In genomic region chr1:74397268-74397918, GRCm38 (mm10) we compare ENCODE assay signal across 8 mouse cellular contexts. TPM values are rescaled to one million over a fixed set of nuclear protein-coding genes. Genes with fewer than 3 reads are reported as not detected.
A peak's percentile ranks its signal among the peaks of the same experiment; 100 is the strongest.
DNase-seq lines count a peak whose midpoint lies in the region; ATAC-seq and TF ChIP-seq lines count a peak whose summit lies in the region.

No protein-coding gene starts in this region.

- H3K4me1 ChIP-seq in ES-E14 (ENCODE audit: control insufficient read depth in 2 of 2, insufficient read depth in 2 of 2, low read length in 2 of 2, poor library complexity in 1 of 2), result peaks cover 0 to 17% of the 10 kb centered on the region in 2 experiments; a peak in 1 of 4 replicates
- peaks cover 15% of the 10 kb centered on the region for H3K4me1 ChIP-seq in forebrain, embryonic 16.5 days (replicated peaks; ENCODE audit: control insufficient read depth, insufficient read depth, low read length)
- H3K4me1 ChIP-seq in lung, embryonic 15.5 days, result peaks cover 25% of the 10 kb centered on the region

- peak overlapping the region; percentile 71 for H3K9ac ChIP-seq in ES-E14 (ENCODE audit: insufficient read depth, low read depth, low read length, poor library complexity, severe bottlenecking)
- H3K9ac ChIP-seq in forebrain, embryonic 16.5 days (replicated peaks; ENCODE audit: low read depth, low read length), result peak overlapping the region; percentile 66
- H3K9ac ChIP-seq in lung, embryonic 15.5 days, result peak overlapping the region; percentile 52

- peak; percentile 86 for ATAC-seq in forebrain, embryonic 16.5 days
- ATAC-seq in lung, embryonic 15.5 days (ENCODE audit: borderline replicate concordance, extremely low read depth, low FRiP score, low TSS enrichment), result peak; percentile 94

- H3K36me3 ChIP-seq in ES-E14 (ENCODE audit: control insufficient read depth, insufficient read depth, low read length, poor library complexity, severe bottlenecking), result peaks cover 14% of the 10 kb centered on the region; the same call in 1 of the 2 replicates
- H3K36me3 ChIP-seq in forebrain, embryonic 16.5 days (ENCODE audit: control insufficient read depth, insufficient read depth), result no peaks in the 10 kb centered on the region
- peaks cover 21% of the 10 kb centered on the region for H3K36me3 ChIP-seq in lung, embryonic 15.5 days

- in situ Hi-C loops in ES-E14 (cut with MboI; ENCODE audit: low sequenced_read_pairs in 2 of 2, unreplicated experiment in 2 of 2), result no loop called here

- peak overlapping the region; percentile 86 for H3K4me2 ChIP-seq in forebrain, embryonic 16.5 days (ENCODE audit: low read length)
- H3K4me2 ChIP-seq in lung, embryonic 15.5 days, result peak overlapping the region; percentile 93

- H3K27me3 ChIP-seq in forebrain, embryonic 16.5 days (replicated peaks; ENCODE audit: control insufficient read depth, insufficient read depth, low read length), result no peaks in the 10 kb centered on the region
- H3K27me3 ChIP-seq in lung, embryonic 15.5 days, result no peaks in the 10 kb centered on the region

- H3K9me3 ChIP-seq in ES-E14 (ENCODE audit: control insufficient read depth, insufficient read depth, low read depth, low read length), result no peaks in the 10 kb centered on the region
- no peaks in the 10 kb centered on the region for H3K9me3 ChIP-seq in forebrain, embryonic 16.5 days (ENCODE audit: control insufficient read depth, low read length)
- H3K9me3 ChIP-seq in lung, embryonic 15.5 days, result no peaks in the 10 kb centered on the region

- 0% methylated on average over 41 of the region's 41 CpGs for WGBS in forebrain, embryonic 16.5 days
- WGBS in lung, embryonic 15.5 days, result under 1% methylated on average over 41 of the region's 41 CpGs

- DNase-seq in ES-E14 (ENCODE audit: low read depth, low spot score), result peak; percentile 86
- peak; percentile 95 to 96 for DNase-seq in cerebellum, adult 18-20 months
- peak; percentile 99 for DNase-seq in heart, postnatal 4 days
- DNase-seq in layer of hippocampus, adult 8-10 months (ENCODE audit: low spot score in 2 of 2), result peak; percentile 90 to 91
- DNase-seq in ovary, adult 18-20 months (ENCODE audit: low spot score), result peak; percentile 99
- DNase-seq in thymus, postnatal 0 days (ENCODE audit: low spot score), result peak; percentile 84

- peak overlapping the region; percentile 45 to 61 for H3K4me3 ChIP-seq in ES-E14 (ENCODE audit: insufficient read depth in 1 of 2, low read depth in 1 of 2, low read length in 2 of 2, poor library complexity in 1 of 2, severe bottlenecking in 1 of 2)
- H3K4me3 ChIP-seq in forebrain, embryonic 16.5 days (replicated peaks; ENCODE audit: low read length), result peak overlapping the region; percentile 57
- peak overlapping the region; percentile 46 for H3K4me3 ChIP-seq in lung, embryonic 15.5 days

- H3K27ac ChIP-seq in ES-E14 (ENCODE audit: insufficient read depth, low read depth, low read length, poor library complexity, severe bottlenecking), result peak overlapping the region; percentile 79
- peak overlapping the region; percentile 5; the same call in 1 of the 2 replicates for H3K27ac ChIP-seq in forebrain, embryonic 16.5 days (ENCODE audit: low read length)
- H3K27ac ChIP-seq in lung, embryonic 15.5 days, result peak overlapping the region; percentile 93

TF ChIP-seq in ES-E14, 5 proteins besides CTCF, POLR2A, EP300 and RAD21:
- TF ChIP-seq ZC3H11A (IDR thresholded peaks at IDR 0.05; ENCODE audit: borderline replicate concordance, low read depth, low read length) (no peak), MAFK (IDR thresholded peaks at IDR 0.05; ENCODE audit: insufficient read depth, low read depth, low read length) (no peak), CHD2 (IDR thresholded peaks at IDR 0.05; ENCODE audit: low read depth, low read length) (no peak), HCFC1 (IDR thresholded peaks at IDR 0.05; ENCODE audit: borderline replicate concordance, insufficient read depth, low read length) (0 out of 2 replicates have a peak, but pooled peaks have one; percentile 50), ZNF384 (IDR thresholded peaks at IDR 0.05; ENCODE audit: low read depth, low read length) (no peak)

RNA-seq across cellular contexts. Expression of gene Ctdsp1, which starts 6.1 kb away (rescaled TPM):
- 17.3 and 17.9 TPM in 2 replicates for total RNA-seq in ES-E14 (2012; rRNA removed)
- polyA plus RNA-seq in forebrain, embryonic 16.5 days (2015; fragmentation: Nextera tagmentation; extraction: Ambion mirVana), result 18.6 and 20.0 TPM in 2 replicates
- total RNA-seq in heart, postnatal 4 days (2021), result 100 to 1,000 TPM; 121 to 126 TPM
- total RNA-seq in layer of hippocampus, adult 8-10 months (2022), result 10 to 100 TPM; 27.6 to 33.4 (median 31.6) TPM
- 93.0 and 96.0 TPM in 2 replicates for polyA plus RNA-seq in lung, embryonic 15.5 days (2015; fragmentation: Nextera tagmentation; extraction: Ambion mirVana)
- polyA plus RNA-seq in thymus, postnatal 0 days (2015; fragmentation: Nextera tagmentation; extraction: Ambion mirVana), result 55.5 and 56.1 TPM in 2 replicates

RNA-seq across cellular contexts. Expression of gene Vil1, which starts 11.8 kb away (rescaled TPM):
- total RNA-seq in ES-E14 (2012; rRNA removed), result 1.2 and 1.4 TPM in 2 replicates
- 0.27 and 0.42 TPM in 2 replicates for polyA plus RNA-seq in forebrain, embryonic 16.5 days (2015; fragmentation: Nextera tagmentation; extraction: Ambion mirVana)
- total RNA-seq in heart, postnatal 4 days (2021), result 1 to 10 TPM; 1.4 to 2.1 TPM
- under 1 TPM; 0.71 to 0.92 (median 0.82) TPM for total RNA-seq in layer of hippocampus, adult 8-10 months (2022)
- polyA plus RNA-seq in lung, embryonic 15.5 days (2015; fragmentation: Nextera tagmentation; extraction: Ambion mirVana), result 0.34 and 0.40 TPM in 2 replicates
- 0.29 and 0.30 TPM in 2 replicates for polyA plus RNA-seq in thymus, postnatal 0 days (2015; fragmentation: Nextera tagmentation; extraction: Ambion mirVana)

RNA-seq across cellular contexts. Expression of gene Slc11a1, which starts 22.4 kb away (rescaled TPM):
- 19.9 and 44.4 TPM in 2 replicates for total RNA-seq in ES-E14 (2012; rRNA removed)
- polyA plus RNA-seq in forebrain, embryonic 16.5 days (2015; fragmentation: Nextera tagmentation; extraction: Ambion mirVana), result 1.2 and 1.5 TPM in 2 replicates
- 1 to 10 TPM; 1.7 to 3.4 TPM for total RNA-seq in heart, postnatal 4 days (2021)
- 10 to 100 TPM in 2 of 4 experiments, 1 to 10 TPM in 2; 5.5 to 68.6 (median 30.6) TPM for total RNA-seq in layer of hippocampus, adult 8-10 months (2022)
- polyA plus RNA-seq in lung, embryonic 15.5 days (2015; fragmentation: Nextera tagmentation; extraction: Ambion mirVana), result 4.5 and 4.6 TPM in 2 replicates
- polyA plus RNA-seq in thymus, postnatal 0 days (2015; fragmentation: Nextera tagmentation; extraction: Ambion mirVana), result 5.6 and 6.1 TPM in 2 replicates

RNA-seq across cellular contexts. Expression of gene Catip, which starts 35.5 kb away (rescaled TPM):
- 7.3 and 9.1 TPM in 2 replicates for total RNA-seq in ES-E14 (2012; rRNA removed)
- 1.0 and 1.2 TPM in 2 replicates for polyA plus RNA-seq in forebrain, embryonic 16.5 days (2015; fragmentation: Nextera tagmentation; extraction: Ambion mirVana)
- total RNA-seq in heart, postnatal 4 days (2021), result under 1 TPM; 0.32 to 0.33 TPM
- 1 to 10 TPM; 1.7 to 3.3 (median 2.2) TPM for total RNA-seq in layer of hippocampus, adult 8-10 months (2022)
- polyA plus RNA-seq in lung, embryonic 15.5 days (2015; fragmentation: Nextera tagmentation; extraction: Ambion mirVana), result 1.1 TPM in 2 replicates
- polyA plus RNA-seq in thymus, postnatal 0 days (2015; fragmentation: Nextera tagmentation; extraction: Ambion mirVana), result 0.20 and 0.33 TPM in 2 replicates

Comparison
In these comparisons a context has a peak if more than half of its experiments do, and no peak if none do; other contexts are left out.
1. Peak in every context shown above with its lines: DNase-seq, ATAC-seq, H3K4me3 ChIP-seq and H3K27ac ChIP-seq.
2. H3K27ac ChIP-seq: peak in every context shown above with its lines; median percentile 93 in lung, embryonic 15.5 days; 79 in ES-E14; 5 in forebrain, embryonic 16.5 days.